Mouse (Mus musculus): ENCODE measurements at regions not wholly inside any gene's neighbourhood (a gene's known extent, or its start where the extent isn't known, plus 50 kb on each side); places are given as distances from the start of the nearest gene placed in this dataset.

DNA sequence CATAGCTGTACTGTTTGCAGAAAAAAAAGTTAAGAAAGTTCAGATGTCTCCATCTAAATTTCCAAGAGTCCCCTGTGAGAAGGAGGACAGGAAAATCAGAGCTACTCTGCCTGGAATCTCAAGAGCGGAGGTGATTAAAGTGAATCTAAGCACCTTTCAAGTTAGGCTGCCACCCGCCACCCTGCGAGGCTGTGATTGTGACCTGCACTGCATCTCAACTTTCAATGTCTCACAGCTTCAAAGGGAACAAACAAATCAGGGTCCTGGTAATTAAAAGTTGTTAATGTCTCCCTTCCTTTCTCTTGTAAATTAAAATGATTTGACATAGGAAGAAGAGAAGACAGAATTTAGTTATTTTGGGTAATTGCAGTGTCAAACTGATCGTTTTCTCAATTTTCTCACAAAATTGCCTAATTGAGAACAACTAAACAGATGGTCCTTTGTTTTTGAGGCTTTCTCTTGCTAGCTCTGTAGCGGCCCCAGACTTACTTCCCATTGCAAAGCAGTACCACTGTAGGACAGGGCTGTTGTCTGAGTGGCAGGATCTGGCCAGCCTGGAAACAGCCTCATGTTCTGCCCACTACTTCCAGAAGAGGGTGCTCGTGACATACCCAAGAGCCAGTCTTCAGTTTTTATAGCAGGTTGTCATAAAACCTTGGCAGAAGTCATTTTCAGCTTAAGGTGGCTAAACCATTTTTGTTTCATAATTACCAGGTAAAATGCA lies 187.9 kb upstream of the Pfkp start:
- no peaks in the 10 kb centered on the region for H3K36me3 ChIP-seq (ENCODE audit: control insufficient read depth in 1 of 2, insufficient read depth in 2 of 2, low read length in 2 of 2)
- DNase-seq (ENCODE audit: low read depth, low spot score) = peak; percentile 73
- no peaks in the 10 kb centered on the region for H3K79me2 ChIP-seq (ENCODE audit: control insufficient read depth, insufficient read depth, low read length, poor library complexity)
- H3K9ac ChIP-seq (ENCODE audit: control insufficient read depth, low read depth, low read length, poor library complexity, severe bottlenecking) = no peak overlapping the region
- no peak for TF ChIP-seq POLR2AphosphoS5 (IDR thresholded peaks at IDR 0.05; ENCODE audit: borderline replicate concordance, low read depth, low read length)
- TF ChIP-seq MAX (IDR thresholded peaks at IDR 0.05; ENCODE audit: low read length) = 0 out of 2 replicates have a peak, but pooled peaks have one; percentile 42
- TF ChIP-seq TBP (IDR thresholded peaks at IDR 0.05; ENCODE audit: low read depth, low read length) = 0 out of 2 replicates have a peak, but pooled peaks have one; percentile 20
- TF ChIP-seq CTCF (IDR thresholded peaks at IDR 0.05 in 2 of 3, conservative IDR thresholded peaks at IDR 0.05 in 1 of 3; ENCODE audit: control insufficient read depth in 1 of 3, insufficient read depth in 1 of 3, low read depth in 2 of 3, low read length in 3 of 3, poor library complexity in 1 of 3, severe bottlenecking in 1 of 3) = peak; percentile 73 to 84 (median 76)
- peak; percentile 89 for TF ChIP-seq ZC3H11A (IDR thresholded peaks at IDR 0.05; ENCODE audit: low read depth, low read length)
- TF ChIP-seq MYB (IDR thresholded peaks at IDR 0.05; ENCODE audit: low read depth, low read length) = no peak
- TF ChIP-seq UBTF (IDR thresholded peaks at IDR 0.05; ENCODE audit: borderline replicate concordance, insufficient read depth, low read depth, low read length) = no peak
- peak; percentile 98 for TF ChIP-seq RAD21 (IDR thresholded peaks at IDR 0.05; ENCODE audit: low read depth, low read length)
- 0 out of 2 replicates have a peak, but pooled peaks have one; percentile 30 for TF ChIP-seq MYC (IDR thresholded peaks at IDR 0.05; ENCODE audit: low read depth, low read length)
- peak; percentile 92 for TF ChIP-seq SMC3 (IDR thresholded peaks at IDR 0.05; ENCODE audit: low read depth, low read length)
- no peak overlapping the region for H3K4me3 ChIP-seq (ENCODE audit: control insufficient read depth in 1 of 2, insufficient read depth in 1 of 2, low read depth in 2 of 2, low read length in 2 of 2)
- no peaks in the 10 kb centered on the region for H3K9me3 ChIP-seq (replicated peaks; ENCODE audit: insufficient read depth, low read length)
- no peaks in the 10 kb centered on the region for H3K4me1 ChIP-seq (ENCODE audit: control insufficient read depth in 1 of 2, insufficient read depth in 2 of 2, low read length in 2 of 2)
- no peak overlapping the region for H3K27ac ChIP-seq (ENCODE audit: control insufficient read depth, low read depth, low read length)
- no peaks in the 10 kb centered on the region for H3K27me3 ChIP-seq (ENCODE audit: control insufficient read depth in 1 of 2, insufficient read depth in 2 of 2, low read length in 2 of 2)

DNA sequence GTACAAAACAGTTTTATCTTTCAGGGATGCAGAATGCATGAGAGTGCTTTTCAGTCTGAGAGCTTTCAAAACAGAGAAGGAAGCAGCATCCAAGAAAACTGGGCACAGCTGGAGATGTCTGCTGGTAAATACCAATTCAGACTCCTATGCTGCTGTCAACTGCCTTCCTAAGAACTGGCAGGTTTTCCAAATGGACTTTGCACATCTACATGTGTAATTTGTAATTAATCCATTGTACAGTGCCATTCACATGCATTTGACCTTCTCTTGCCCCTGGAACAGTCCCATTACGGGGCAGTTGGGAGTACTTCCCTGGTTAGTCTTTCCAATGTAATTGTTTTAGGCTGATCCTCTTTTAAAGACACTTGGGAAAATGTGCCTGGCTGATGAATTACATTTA lies 181.3 kb upstream of the Pfkp start:
- H3K79me2 ChIP-seq (ENCODE audit: control insufficient read depth, insufficient read depth, low read length, poor library complexity) = no peaks in the 10 kb centered on the region
- H3K36me3 ChIP-seq (ENCODE audit: control insufficient read depth in 1 of 2, insufficient read depth in 2 of 2, low read length in 2 of 2) = no peaks in the 10 kb centered on the region
- TF ChIP-seq CHD1 (IDR thresholded peaks at IDR 0.05; ENCODE audit: low read depth, low read length) (no peak), MEF2A (IDR thresholded peaks at IDR 0.05; ENCODE audit: extremely low read depth, insufficient replicate concordance, low read depth, low read length, poor library complexity, severe bottlenecking) (no peak), EP300 (IDR thresholded peaks at IDR 0.05; ENCODE audit: low read depth in 1 of 2, low read length in 2 of 2) (no peak), USF2 (IDR thresholded peaks at IDR 0.05; ENCODE audit: borderline replicate concordance in 1 of 2, insufficient read depth in 1 of 2, low read depth in 1 of 2, low read length in 2 of 2) (no peak), MAX (IDR thresholded peaks at IDR 0.05; ENCODE audit: low read length) (no peak), CHD2 (IDR thresholded peaks at IDR 0.05; ENCODE audit: low read length) (no peak), ZNF384 (IDR thresholded peaks at IDR 0.05; ENCODE audit: low read depth, low read length) (no peak), TBP (IDR thresholded peaks at IDR 0.05; ENCODE audit: low read depth, low read length) (no peak), TAL1 (IDR thresholded peaks at IDR 0.05; ENCODE audit: low read length) (no peak), TCF12 (IDR thresholded peaks at IDR 0.05; ENCODE audit: low read depth, low read length) (no peak)
- H3K4me3 ChIP-seq (ENCODE audit: control insufficient read depth in 1 of 2, insufficient read depth in 1 of 2, low read depth in 2 of 2, low read length in 2 of 2) = no peak overlapping the region
- H3K27ac ChIP-seq (ENCODE audit: control insufficient read depth, low read depth, low read length) = no peak overlapping the region
- no peaks in the 10 kb centered on the region for H3K27me3 ChIP-seq (ENCODE audit: control insufficient read depth in 1 of 2, insufficient read depth in 2 of 2, low read length in 2 of 2)
- H3K9me3 ChIP-seq (replicated peaks; ENCODE audit: insufficient read depth, low read length) = no peaks in the 10 kb centered on the region
- H3K9ac ChIP-seq (ENCODE audit: control insufficient read depth, low read depth, low read length, poor library complexity, severe bottlenecking) = no peak overlapping the region
- no peak for DNase-seq (ENCODE audit: low read depth, low spot score)
- H3K4me1 ChIP-seq (ENCODE audit: control insufficient read depth in 1 of 2, insufficient read depth in 2 of 2, low read length in 2 of 2) = no peaks in the 10 kb centered on the region
